Mouse (Mus musculus) erythroid progenitor cell, adult 5-6 weeks (primary cell): Measurements from ENCODE around the gene Dnah1. TPM values are rescaled to one million over a fixed set of nuclear protein-coding genes. Genes with fewer than 3 reads are reported as not detected.
A peak's percentile ranks its signal among the peaks of the same experiment; 100 is the strongest.

Experiments
- ATAC-seq: replicated peaks from 2 replicates; pipeline ENCODE4 v1.8.0; 2016; ENCODE audit warnings: moderate number of reproducible peaks, mild to moderate bottlenecking, moderate TSS enrichment, inconsistent platforms; ENCODE audit not compliant: poor library complexity, low FRiP score, severe bottlenecking
- total RNA-seq, 2 experiments: library from RNA; stranded (forward) in 1 of 2; stranded (reverse) in 1 of 2; fragments of 150-400 nt in 1 of 2; fragments of 186-747, 209-891 nt in 1 of 2; gene quantifications; 2 replicates each; pipeline versions ENCODE4 v1.2.3 to v1.2.4; 2015 to 2017; ENCODE audit warnings: low replicate concordance in 2 of 2

Dnah1 gene
- total RNA-seq, 2 experiments from 2014 or later = under 0.01 TPM; not detected in 1

- no peak for ATAC-seq
These were observed 78.9 kb downstream of the Dnah1 start for GRCm38 (mm10) chr14:31244777-31245176.

- no peak for ATAC-seq
These were observed 83.2 kb downstream of the Dnah1 start for GRCm38 (mm10) chr14:31240528-31240927.

DNA sequence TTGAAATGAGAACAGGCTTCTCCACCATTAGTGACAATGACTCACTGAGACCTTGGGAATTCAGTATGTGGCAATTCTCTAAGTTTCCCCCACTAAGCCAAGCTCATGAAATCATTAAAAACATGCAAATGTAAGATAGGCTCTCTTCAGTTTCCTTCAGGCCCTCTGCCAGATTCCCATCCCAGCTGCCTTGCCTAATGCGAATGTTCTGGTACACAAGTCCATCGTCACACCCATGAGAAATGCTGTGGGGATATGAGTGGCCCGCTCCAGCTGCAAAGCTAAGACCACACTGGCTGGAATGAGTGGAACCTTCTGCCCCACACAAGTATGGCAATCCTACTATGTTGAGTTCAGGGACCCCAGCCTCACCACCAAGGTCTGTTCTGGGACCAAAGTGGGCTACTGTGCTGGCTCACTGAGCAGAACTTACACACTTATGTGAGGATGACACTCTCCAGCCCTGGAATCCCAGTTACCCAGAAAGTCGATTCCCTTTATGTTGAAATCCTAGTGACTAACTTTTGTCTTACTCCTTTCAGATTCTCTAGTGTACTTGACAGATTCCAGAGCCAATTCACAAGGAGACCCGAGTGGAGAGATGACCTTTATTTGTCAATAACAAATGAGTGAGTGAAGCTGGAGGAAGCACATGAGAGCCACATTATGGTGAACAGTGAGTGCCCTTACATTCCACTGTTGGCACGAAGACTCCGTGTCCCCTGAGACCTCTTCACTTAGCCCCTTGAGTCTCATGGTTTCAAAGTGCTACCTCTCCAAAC lies 86.4 kb downstream of the Dnah1 start:
- ATAC-seq = no peak

DNA sequence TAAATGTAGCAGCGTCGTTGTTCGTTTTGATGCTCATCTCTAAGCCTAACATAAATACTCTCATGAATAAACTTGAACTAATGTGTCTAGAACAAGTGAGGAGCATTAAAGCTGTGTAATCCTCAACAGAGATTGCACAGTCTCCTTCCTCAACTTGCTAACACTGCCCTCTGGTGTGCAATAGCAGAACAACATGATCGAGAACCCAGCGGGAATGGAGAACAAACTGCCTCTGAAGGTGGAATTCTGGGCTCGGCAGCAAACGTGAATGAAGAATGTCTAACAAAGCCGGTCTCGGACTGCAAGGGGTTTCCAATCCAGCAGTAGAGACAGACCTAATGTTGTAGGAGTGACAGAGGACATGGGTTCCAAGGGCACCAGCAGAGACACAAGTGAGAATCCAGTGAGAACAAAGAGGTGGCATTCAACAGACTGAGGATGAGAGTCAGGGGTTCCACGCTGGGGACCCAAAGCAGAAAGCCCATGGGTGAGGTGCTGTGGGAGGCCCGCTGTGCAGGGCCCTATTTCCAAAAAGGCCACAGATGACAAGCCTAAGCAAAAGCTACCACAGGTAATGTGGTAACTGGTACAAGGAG lies 89.6 kb downstream of the Dnah1 start:
- 0 out of 2 replicates have a peak, but pooled peaks have one; percentile 64 for ATAC-seq

DNA sequence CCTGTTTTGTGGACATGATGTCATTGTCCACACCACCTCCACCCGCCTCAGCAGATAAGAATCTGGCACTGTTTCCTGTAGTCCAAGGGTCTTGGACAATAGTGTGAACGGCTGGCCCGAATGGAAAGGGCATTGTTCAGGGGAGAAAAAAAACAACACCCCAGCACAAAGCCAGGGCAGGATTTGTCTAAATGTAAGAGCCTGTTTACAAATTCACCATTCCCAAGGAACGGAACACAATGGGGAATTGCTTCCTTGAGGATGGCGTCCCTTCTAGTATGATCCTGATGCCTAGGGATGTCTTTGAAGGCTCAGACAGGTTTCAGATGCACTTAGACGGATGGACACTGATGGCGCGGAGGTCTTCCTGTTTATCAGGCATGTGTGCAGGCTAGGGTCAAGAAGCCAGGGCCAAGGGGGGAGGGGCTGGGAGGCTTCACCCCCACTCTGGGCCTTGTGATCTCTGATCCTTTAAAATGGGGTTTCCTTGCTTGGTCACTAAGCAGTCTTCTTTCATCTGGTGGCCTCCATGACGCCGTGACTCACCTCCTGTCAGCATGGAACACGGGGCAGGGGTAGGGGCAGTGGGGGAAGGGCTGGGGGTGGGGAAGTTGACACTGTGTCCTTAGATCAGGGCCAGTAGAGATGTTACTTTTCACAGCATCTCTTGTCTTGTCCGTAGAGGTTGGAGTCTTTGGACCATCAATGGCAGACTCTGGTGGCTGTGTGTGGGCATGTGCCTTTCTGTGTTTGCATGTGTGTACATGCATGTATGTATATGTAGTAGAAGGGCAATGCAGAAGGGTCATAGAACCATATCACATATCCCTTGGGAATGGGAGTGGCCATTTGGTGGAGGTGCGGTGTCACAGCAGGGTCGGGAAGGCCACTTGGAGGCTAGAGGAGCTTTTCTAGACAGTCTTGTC lies 90.4 kb downstream of the Dnah1 start:
- no peak for ATAC-seq

GRCm38 (mm10) chr14:31232404-31233069 lies 91.2 kb downstream of the Dnah1 start:
- no peak for ATAC-seq

- no peak for ATAC-seq
These were observed 93.3 kb downstream of the Dnah1 start for GRCm38 (mm10) chr14:31230442-31230841.

DNA sequence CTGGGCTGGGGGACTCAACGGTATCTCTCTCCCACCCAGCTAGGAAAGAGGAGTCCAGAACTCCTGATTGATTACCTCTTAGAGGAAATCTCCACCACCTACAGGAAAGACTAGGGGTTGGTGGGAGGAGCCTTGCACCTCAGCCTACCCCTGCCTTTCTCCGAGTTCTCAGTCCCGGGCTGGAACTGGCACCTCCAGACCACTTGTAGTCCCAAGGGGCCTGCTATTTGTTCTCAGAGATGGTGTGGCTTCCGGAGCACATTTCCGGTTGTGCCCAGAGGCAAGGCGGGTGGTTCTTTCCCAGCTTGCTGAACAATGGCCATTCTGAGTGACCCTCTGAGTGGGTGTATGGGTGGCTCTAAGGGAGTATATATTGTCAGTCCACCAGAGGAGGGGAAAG lies 95.5 kb downstream of the Dnah1 start:
- no peak for ATAC-seq

GRCm38 (mm10) chr14:31226978-31227377 lies 96.7 kb downstream of the Dnah1 start:
- ATAC-seq = no peak

DNA sequence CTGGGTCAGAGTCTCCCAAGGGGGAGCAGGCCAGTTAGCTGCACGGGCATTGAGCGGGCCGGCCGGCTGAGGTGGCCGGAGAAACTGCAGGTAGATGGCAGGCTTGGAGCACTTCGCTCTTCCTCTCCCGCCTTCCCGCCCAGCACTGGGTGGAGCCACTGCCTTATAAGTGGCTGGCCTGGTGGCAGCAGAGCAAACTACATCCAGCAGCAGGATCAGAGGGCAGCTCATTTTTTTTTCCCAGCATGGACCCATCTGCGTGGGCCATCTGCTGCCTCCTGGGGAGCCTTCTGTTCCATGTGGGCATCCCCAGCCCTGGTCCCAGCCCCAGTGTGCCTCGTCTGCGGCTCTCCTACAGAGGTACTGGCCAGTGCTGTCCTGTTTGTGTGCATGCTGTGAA lies 106.0 kb downstream of the Dnah1 start, which contains the start of gene Sema3g:
Gene Sema3g (plus strand): TSS at position 195 of the 400 bp plus-strand sequence.
- no peak for ATAC-seq

DNA sequence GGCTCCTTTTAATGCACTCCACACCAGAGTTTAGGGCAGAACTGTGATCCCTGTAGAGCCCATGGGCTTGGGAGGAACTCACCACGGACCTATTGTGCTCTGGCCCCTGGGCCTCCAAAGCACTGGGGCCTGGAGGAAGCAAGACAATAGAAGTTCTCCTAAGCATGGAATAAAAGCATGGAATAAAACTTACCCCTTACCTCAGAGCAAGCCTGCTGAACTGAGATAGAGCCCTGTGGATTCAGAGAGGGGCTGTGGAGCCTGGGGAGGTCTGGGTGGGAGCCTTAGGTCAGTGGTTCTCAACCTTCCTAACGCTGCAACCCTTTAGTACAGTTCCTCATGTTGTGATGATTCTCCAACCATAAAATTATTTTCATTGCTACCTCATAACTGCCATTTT lies 106.8 kb downstream of the Dnah1 start, which contains the start of gene Nisch:
Gene Nisch (minus strand): TSS at position 101 of the 400 bp plus-strand sequence.
- ATAC-seq = no peak

- peak; percentile 70 for ATAC-seq
These were observed 108.3 kb downstream of the Dnah1 start for GRCm38 (mm10) chr14:31215157-31216002.

DNA sequence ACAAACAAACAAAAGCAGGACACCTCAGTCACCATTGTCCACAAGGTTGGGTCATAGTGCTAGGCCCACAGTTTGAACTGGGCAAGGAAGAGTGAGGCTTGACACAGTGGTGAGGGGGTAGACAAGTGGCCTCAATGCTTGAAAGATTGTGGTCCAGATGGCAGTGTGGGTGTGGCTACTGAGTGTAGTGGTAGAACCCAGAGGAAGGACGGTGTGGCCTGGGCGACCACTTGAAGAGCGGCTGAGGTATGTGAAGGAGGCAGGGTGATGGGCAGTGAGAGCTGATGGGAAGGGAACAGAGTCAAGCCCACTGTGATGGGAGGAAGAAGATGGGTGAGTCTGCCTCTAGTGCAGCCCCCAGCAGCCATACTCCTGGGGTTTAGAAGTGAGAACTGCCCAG lies 109.0 kb downstream of the Dnah1 start:
- ATAC-seq = no peak

DNA sequence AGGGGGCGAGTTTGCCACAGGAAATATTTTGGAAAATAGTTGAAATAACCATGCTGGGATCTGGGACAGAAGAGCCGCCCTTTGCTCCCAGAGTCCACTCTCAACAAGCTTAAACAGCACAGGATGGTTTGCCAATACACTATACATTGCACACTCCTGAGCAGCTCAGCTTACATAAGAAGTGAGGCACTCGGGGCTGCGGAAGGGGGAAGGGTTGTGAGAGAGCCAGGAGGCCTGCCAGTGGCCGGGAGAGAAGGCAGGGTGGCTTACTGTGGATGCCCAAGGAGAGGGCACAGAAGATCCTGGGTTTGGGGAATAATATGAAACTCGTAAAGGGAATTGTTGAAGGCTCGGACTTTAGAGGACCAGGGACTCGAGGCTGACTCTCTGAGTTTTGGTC lies 109.8 kb downstream of the Dnah1 start:
- no peak for ATAC-seq

- ATAC-seq = no peak
These were observed 111.2 kb downstream of the Dnah1 start for GRCm38 (mm10) chr14:31212499-31212898.

GRCm38 (mm10) chr14:31211854-31212253 lies 111.8 kb downstream of the Dnah1 start:
- ATAC-seq = no peak
